Mouse (Mus musculus): Measurements from ENCODE around the gene Ppt2. TPM values are rescaled to one million over a fixed set of nuclear protein-coding genes. Genes with fewer than 3 reads are reported as not detected.
A peak's percentile ranks its signal among the peaks of the same experiment; 100 is the strongest.

Gene Ppt2
- total and polyA plus RNA-seq, 3 experiments: 5.5 to 35.1 (median 17.1) TPM

DNA sequence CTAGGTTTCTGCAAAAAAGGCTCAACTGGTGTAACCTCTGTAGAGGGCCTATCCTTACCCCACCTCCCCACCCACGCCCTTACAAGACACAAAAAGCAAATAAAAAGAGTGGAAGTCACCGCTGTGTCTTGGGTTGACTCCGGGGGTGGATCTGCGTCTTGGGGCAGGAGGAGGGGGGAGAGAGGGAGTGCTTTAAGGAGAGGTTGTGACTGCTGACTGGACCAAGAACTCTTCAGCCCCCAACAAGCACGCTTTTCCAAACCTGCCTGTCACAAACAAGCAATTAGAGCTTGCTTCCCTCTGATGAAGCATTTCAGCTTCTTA is 296 bp upstream of the Ppt2 start:
- no peak for TF ChIP-seq TAL1 (conservative IDR thresholded peaks at IDR 0.05; ENCODE audit: low read depth, low read length)
- Histone ChIP-seq H3K36me3 (replicated peaks) (peaks cover 6% of the 10 kb centered on the region), H3K4me3 (ENCODE audit: low read depth, low read length) (no peak overlapping the region), H3K4me1 (ENCODE audit: insufficient read depth, low read depth, low read length) (peaks cover 26% of the 10 kb centered on the region), H3K27me3 (ENCODE audit: insufficient read depth, low read length) (peaks cover 44% of the 10 kb centered on the region), H3K9me3 (replicated peaks) (no peaks in the 10 kb centered on the region)
- ATAC-seq (ENCODE audit: extremely low read depth, insufficient number of reproducible peaks, low FRiP score, poor library complexity, severe bottlenecking): no peak
- no peak for DNase-seq (ENCODE audit: low spot score)

DNA sequence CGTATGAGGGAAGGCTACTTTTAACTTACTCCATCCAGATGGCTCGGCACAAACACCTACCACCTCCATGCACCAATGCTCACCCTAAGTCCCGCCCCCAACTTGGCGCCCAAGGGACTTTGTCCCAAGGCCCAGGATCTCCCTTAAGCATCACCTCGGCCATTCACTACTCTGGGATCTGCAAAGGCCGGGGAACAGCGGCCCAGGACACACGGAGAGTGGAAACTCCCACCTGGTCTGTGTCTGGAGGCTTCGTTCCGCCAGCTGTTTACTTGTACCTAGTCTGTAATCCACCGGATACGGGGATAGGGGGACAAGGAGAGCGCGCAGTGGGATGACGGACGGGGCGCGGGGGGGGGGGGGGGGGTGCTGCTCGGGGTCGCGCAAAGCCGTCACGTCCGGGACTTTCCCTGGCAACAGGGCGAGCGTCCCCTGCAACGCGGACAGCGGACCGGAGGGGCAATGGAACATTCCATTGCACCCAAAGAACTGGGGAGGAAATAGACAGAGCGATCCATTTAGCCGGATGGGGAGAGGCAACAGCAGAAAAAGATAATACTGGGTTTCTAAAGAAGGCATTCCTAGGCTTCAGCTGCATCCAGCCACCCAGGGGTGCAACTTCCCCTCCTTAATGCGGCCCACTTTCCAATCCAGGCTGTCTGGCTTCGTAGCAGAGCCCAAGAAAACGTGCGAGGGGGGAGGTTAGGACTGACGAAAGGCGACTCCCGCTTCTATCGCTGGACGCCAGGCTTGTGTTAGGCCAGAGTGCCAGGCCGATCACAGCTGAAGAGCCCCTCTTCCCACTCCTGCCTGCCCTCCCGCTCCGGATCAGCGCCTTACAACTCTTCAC is 992 bp downstream of the Ppt2 start:
- Histone ChIP-seq H3K27me3 (ENCODE audit: insufficient read depth, low read length) (peaks cover 39% of the 10 kb centered on the region), H3K4me1 (ENCODE audit: insufficient read depth, low read depth, low read length) (peaks cover 33% of the 10 kb centered on the region), H3K9me3 (replicated peaks) (no peaks in the 10 kb centered on the region), H3K4me3 (ENCODE audit: low read depth, low read length) (peak overlapping the region; percentile 72), H3K36me3 (replicated peaks) (peaks cover 17% of the 10 kb centered on the region)
- ATAC-seq (ENCODE audit: extremely low read depth, insufficient number of reproducible peaks, low FRiP score, poor library complexity, severe bottlenecking): peak; percentile 64
- peak; percentile 61 for DNase-seq (ENCODE audit: low spot score)
- TF ChIP-seq CTCF (IDR thresholded peaks at IDR 0.05; ENCODE audit: low read depth, low read length): no peak
- TF ChIP-seq GATA2 (IDR thresholded peaks at IDR 0.05; ENCODE audit: borderline replicate concordance, low read depth, low read length): no peak
- TF ChIP-seq POLR2AphosphoS5 (IDR thresholded peaks at IDR 0.05; ENCODE audit: insufficient replicate concordance, low read depth, low read length): no peak
- no peak for TF ChIP-seq GATA1 (IDR thresholded peaks at IDR 0.05; ENCODE audit: borderline replicate concordance, low read length)
- no peak for TF ChIP-seq TAL1 (conservative IDR thresholded peaks at IDR 0.05; ENCODE audit: low read depth, low read length)

GRCm38 (mm10) chr17:34626773-34627092 is 1.6 kb downstream of the Ppt2 start:
- Histone ChIP-seq H3K36me3 (replicated peaks) (peaks cover 19% of the 10 kb centered on the region), H3K4me1 (ENCODE audit: insufficient read depth, low read depth, low read length) (peaks cover 33% of the 10 kb centered on the region), H3K4me3 (ENCODE audit: low read depth, low read length) (peak overlapping the region; percentile 72), H3K9me3 (replicated peaks) (no peaks in the 10 kb centered on the region), H3K27me3 (ENCODE audit: insufficient read depth, low read length) (peaks cover 39% of the 10 kb centered on the region)
- ATAC-seq (ENCODE audit: extremely low read depth, insufficient number of reproducible peaks, low FRiP score, poor library complexity, severe bottlenecking): 0 out of 2 replicates have a peak, but pooled peaks have one; percentile 18
- peak; percentile 21 for DNase-seq (ENCODE audit: low spot score)
- no peak for TF ChIP-seq GATA2 (IDR thresholded peaks at IDR 0.05; ENCODE audit: borderline replicate concordance, low read depth, low read length)
- TF ChIP-seq CTCF (IDR thresholded peaks at IDR 0.05; ENCODE audit: low read depth, low read length): no peak
- no peak for TF ChIP-seq TAL1 (conservative IDR thresholded peaks at IDR 0.05; ENCODE audit: low read depth, low read length)
- TF ChIP-seq POLR2AphosphoS5 (IDR thresholded peaks at IDR 0.05; ENCODE audit: insufficient replicate concordance, low read depth, low read length): no peak
- no peak for TF ChIP-seq GATA1 (IDR thresholded peaks at IDR 0.05; ENCODE audit: borderline replicate concordance, low read length)

DNA sequence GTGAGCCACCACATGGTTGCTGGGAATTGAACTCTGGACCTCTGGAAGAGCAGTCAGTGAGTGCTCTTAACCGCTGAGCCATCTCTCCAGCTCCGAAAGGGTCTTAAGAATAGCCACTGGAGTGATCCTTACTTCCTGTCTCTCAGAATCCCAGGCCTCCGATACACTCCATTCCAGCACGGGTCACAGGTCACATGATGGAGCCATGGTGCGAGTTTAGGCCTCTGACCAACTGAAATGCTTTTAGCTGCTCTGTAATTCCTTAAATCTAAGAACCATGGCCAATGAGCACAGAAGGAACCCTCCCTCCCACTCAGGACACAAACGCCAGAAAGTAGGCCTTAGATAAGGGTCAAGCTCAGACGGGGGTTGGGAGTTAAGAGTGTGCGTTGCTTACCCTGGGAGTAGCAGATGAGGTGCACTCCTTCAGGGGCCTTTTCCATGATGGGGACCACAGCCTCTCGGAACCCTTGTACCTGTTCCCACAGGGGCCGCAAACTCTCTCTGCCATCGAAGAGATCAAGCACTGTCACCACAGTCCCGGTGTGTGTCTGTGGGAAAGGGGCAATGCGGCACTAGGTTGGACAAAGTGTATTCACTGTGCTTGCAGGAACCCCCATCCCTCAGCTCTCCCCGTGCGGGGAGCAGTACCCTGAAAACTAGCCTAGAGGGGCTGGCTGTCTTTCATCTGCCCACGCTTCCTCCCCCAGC is 2.1 kb downstream of the Ppt2 start:
- TF ChIP-seq CTCF (IDR thresholded peaks at IDR 0.05; ENCODE audit: low read depth, low read length) (no peak), GATA2 (IDR thresholded peaks at IDR 0.05; ENCODE audit: borderline replicate concordance, low read depth, low read length) (no peak), POLR2AphosphoS5 (IDR thresholded peaks at IDR 0.05; ENCODE audit: insufficient replicate concordance, low read depth, low read length) (no peak), TAL1 (conservative IDR thresholded peaks at IDR 0.05; ENCODE audit: low read depth, low read length) (no peak), GATA1 (IDR thresholded peaks at IDR 0.05; ENCODE audit: borderline replicate concordance, low read length) (no peak)
- Histone ChIP-seq H3K4me1 (ENCODE audit: insufficient read depth, low read depth, low read length) (peaks cover 33% of the 10 kb centered on the region), H3K9me3 (replicated peaks) (no peaks in the 10 kb centered on the region), H3K27me3 (ENCODE audit: insufficient read depth, low read length) (peaks cover 39% of the 10 kb centered on the region), H3K36me3 (replicated peaks) (peaks cover 19% of the 10 kb centered on the region), H3K4me3 (ENCODE audit: low read depth, low read length) (peak overlapping the region; percentile 72)
- DNase-seq (ENCODE audit: low spot score) (no peak), ATAC-seq (ENCODE audit: extremely low read depth, insufficient number of reproducible peaks, low FRiP score, poor library complexity, severe bottlenecking) (no peak)

GRCm38 (mm10) chr17:34624981-34625380 is 3.3 kb downstream of the Ppt2 start:
- DNase-seq (ENCODE audit: low spot score) (no peak), ATAC-seq (ENCODE audit: extremely low read depth, insufficient number of reproducible peaks, low FRiP score, poor library complexity, severe bottlenecking) (no peak)
- Histone ChIP-seq H3K4me3 (ENCODE audit: low read depth, low read length) (no peak overlapping the region), H3K4me1 (ENCODE audit: insufficient read depth, low read depth, low read length) (peaks cover 30% of the 10 kb centered on the region), H3K9me3 (replicated peaks) (no peaks in the 10 kb centered on the region), H3K27me3 (ENCODE audit: insufficient read depth, low read length) (peaks cover 38% of the 10 kb centered on the region), H3K36me3 (replicated peaks) (peaks cover 25% of the 10 kb centered on the region)
- no peak for TF ChIP-seq CTCF (IDR thresholded peaks at IDR 0.05; ENCODE audit: low read depth, low read length)
- TF ChIP-seq POLR2AphosphoS5 (IDR thresholded peaks at IDR 0.05; ENCODE audit: insufficient replicate concordance, low read depth, low read length): no peak
- no peak for TF ChIP-seq GATA2 (IDR thresholded peaks at IDR 0.05; ENCODE audit: borderline replicate concordance, low read depth, low read length)
- TF ChIP-seq TAL1 (conservative IDR thresholded peaks at IDR 0.05; ENCODE audit: low read depth, low read length): no peak
- TF ChIP-seq GATA1 (IDR thresholded peaks at IDR 0.05; ENCODE audit: borderline replicate concordance, low read length): no peak

DNA sequence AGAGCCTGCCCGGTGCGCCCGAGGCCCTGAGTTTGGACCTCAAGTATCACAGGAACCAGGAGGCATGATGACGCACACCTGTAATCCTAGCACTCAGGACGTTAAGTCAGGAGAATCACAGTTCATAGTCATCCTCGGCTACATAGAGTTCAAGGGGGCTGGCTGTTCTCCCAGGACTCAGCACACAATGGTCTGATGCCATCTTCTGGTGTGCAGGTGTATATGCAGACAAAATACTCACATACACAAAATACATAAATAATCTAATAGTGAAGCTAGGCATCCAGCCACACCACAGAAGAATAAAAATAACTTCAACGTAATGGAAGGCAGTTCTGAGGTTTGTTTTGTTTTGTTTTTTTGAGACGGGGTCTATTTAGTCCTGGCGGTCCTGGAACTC is 5.1 kb downstream of the Ppt2 start:
- DNase-seq (ENCODE audit: low spot score): no peak
- H3K4me3 ChIP-seq (ENCODE audit: low read depth, low read length): no peak overlapping the region
- H3K9me3 ChIP-seq (replicated peaks): no peaks in the 10 kb centered on the region
- H3K36me3 ChIP-seq (replicated peaks): peaks cover 27% of the 10 kb centered on the region
- no peak for TF ChIP-seq GATA1 (IDR thresholded peaks at IDR 0.05; ENCODE audit: borderline replicate concordance, low read length)
- no peak for TF ChIP-seq POLR2AphosphoS5 (IDR thresholded peaks at IDR 0.05; ENCODE audit: insufficient replicate concordance, low read depth, low read length)
- no peak for TF ChIP-seq CTCF (IDR thresholded peaks at IDR 0.05; ENCODE audit: low read depth, low read length)
- TF ChIP-seq TAL1 (conservative IDR thresholded peaks at IDR 0.05; ENCODE audit: low read depth, low read length): no peak
- no peak for TF ChIP-seq GATA2 (IDR thresholded peaks at IDR 0.05; ENCODE audit: borderline replicate concordance, low read depth, low read length)
- peaks cover 29% of the 10 kb centered on the region for H3K27me3 ChIP-seq (ENCODE audit: insufficient read depth, low read length)
- peaks cover 34% of the 10 kb centered on the region for H3K4me1 ChIP-seq (ENCODE audit: insufficient read depth, low read depth, low read length)
- no peak for ATAC-seq (ENCODE audit: extremely low read depth, insufficient number of reproducible peaks, low FRiP score, poor library complexity, severe bottlenecking)
